Mouse (Mus musculus) testis, adult 2 months (tissue): Measurements from ENCODE around the gene Mad1l1.

Experiments
- CTCF ChIP-seq: fragments of 200-500 bp; IDR thresholded peaks from 2 replicates; pipeline ENCODE4 v1.5.1; 2012; ENCODE audit warnings: low read depth, mild to moderate bottlenecking, inconsistent platforms, low read length, moderate library complexity; ENCODE audit not compliant: control insufficient read depth, insufficient read depth, insufficient replicate concordance
- POLR2A ChIP-seq: fragments of 200-500 bp; IDR thresholded peaks from 2 replicates; pipeline ENCODE4 v1.6.1; 2012; ENCODE audit warnings: low read depth, mild to moderate bottlenecking, inconsistent platforms, low read length, moderate library complexity; ENCODE audit not compliant: control insufficient read depth

DNA sequence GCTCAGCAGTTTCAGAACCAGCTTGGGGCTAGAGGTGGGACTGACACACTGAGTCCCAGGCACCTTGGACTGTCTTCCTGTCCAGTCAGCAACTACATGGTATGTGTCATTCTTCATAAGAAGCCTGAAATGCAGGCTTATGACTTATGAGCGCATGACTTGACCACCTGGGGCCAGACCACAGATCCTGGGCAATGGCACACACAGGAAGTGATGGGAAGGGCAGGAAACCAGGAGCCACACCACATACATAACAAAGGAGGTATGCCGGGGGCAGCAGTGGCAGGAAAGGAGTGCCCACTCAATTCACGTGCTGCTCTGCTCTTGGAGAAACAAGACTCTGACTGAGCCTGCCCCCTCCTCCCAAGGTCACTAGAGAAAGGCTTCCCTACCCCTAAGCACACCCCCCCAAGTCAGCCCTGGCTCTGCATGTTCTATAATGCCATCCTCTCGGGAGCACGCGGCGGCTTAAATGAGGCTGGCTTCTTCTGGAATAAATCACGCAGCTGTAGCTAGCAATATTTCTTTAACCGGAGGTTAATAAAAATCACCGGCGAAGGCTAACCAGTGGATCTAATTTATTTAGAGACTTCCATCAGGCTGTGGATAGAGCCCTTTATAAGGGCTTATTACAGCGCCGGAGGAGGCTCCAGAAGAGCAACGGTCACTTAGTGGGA, 146.4 kb downstream of the Mad1l1 start:
- TF ChIP-seq CTCF (no peak), POLR2A (no peak)
